Mouse (Mus musculus) limb, embryonic 14.5 days (tissue): Measurements from ENCODE around the gene Dctn1. TPM values are rescaled to one million over a fixed set of nuclear protein-coding genes. Genes with fewer than 3 reads are reported as not detected.

Experiments
- ATAC-seq: fragments of 200-750 bp; cut with Nextera tagmentation; 2 replicates; pipeline ENCODE4 v1.8.0; 2017; ENCODE audit warnings: low read depth, moderate number of reproducible peaks, moderate TSS enrichment; ENCODE audit not compliant: low FRiP score
- DNase-seq: peaks from one replicate; pipeline ENCODE4 v3.0.0-alpha.2; 2015; ENCODE audit warnings: low spot score
- H3K27ac ChIP-seq: fragments of 300-500 bp; sonication (generic); replicated peaks from 2 replicates; pipeline ENCODE4 v1.5.1; 2014; ENCODE audit warnings: low read depth, mild to moderate bottlenecking, low read length, moderate library complexity, mixed read lengths
- H3K27me3 ChIP-seq: fragments of 300-500 bp; sonication (generic); 2 replicates; pipeline ENCODE4 v1.6.1; 2014; ENCODE audit warnings: low read length, mixed read lengths; ENCODE audit not compliant: control insufficient read depth, insufficient read depth
- H3K36me3 ChIP-seq: fragments of 300-500 bp; sonication (generic); 2 replicates; pipeline ENCODE4 v1.6.1; 2014; ENCODE audit warnings: mild to moderate bottlenecking, low read length, moderate library complexity, mixed read lengths; ENCODE audit not compliant: control insufficient read depth, insufficient read depth
- H3K4me1 ChIP-seq: fragments of 300-500 bp; sonication (generic); 2 replicates; pipeline ENCODE4 v1.6.1; 2014; ENCODE audit warnings: antibody characterized with exemption, low read length, mixed read lengths; ENCODE audit not compliant: control insufficient read depth, insufficient read depth
- H3K4me2 ChIP-seq: fragments of 300-500 bp; sonication (generic); replicated peaks from 2 replicates; pipeline ENCODE4 v1.6.1; 2014; ENCODE audit warnings: low read depth, mild to moderate bottlenecking, low read length, moderate library complexity; ENCODE audit not compliant: severe bottlenecking
- H3K4me3 ChIP-seq: fragments of 300-500 bp; sonication (generic); replicated peaks from 2 replicates; pipeline ENCODE4 v1.5.1; 2014; ENCODE audit warnings: low read length
- H3K9ac ChIP-seq: fragments of 300-500 bp; sonication (generic); 2 replicates; pipeline ENCODE4 v1.6.1; 2014; ENCODE audit warnings: mild to moderate bottlenecking, low read depth, low read length, moderate library complexity; ENCODE audit not compliant: severe bottlenecking
- H3K9me3 ChIP-seq: fragments of 300-500 bp; sonication (generic); 2 replicates; pipeline ENCODE4 v1.6.1; 2016; ENCODE audit warnings: low read length; ENCODE audit not compliant: control insufficient read depth
- POLR2A ChIP-seq: fragments of 200-500 bp; IDR thresholded peaks from 2 replicates; pipeline ENCODE4 v1.8.0; 2012; ENCODE audit warnings: inconsistent platforms, mild to moderate bottlenecking, moderate library complexity, borderline replicate concordance; ENCODE audit not compliant: insufficient read depth, insufficient read length; ENCODE audit errors: extremely low read depth
- WGBS: fragments of 180-500 bp; shearing (Covaris S2); extraction: QIAGEN DNeasy Blood & Tissue Kit; methylation state at CpG from one replicate; pipeline ENCODE4 v1.1.7; 2014; 5-methylcytosine and 5-hydroxymethylcytosine counted together
- polyA plus RNA-seq, 2 experiments: library from polyadenylated mRNA; depleted of rRNA in 1 of 2; stranded (reverse) in 1 of 2; unstranded in 1 of 2; fragments of >200 nt; fragmentation: Nextera tagmentation in 1 of 2; extraction: Ambion mirVana in 1 of 2; gene quantifications; 2 replicates each; pipeline versions ENCODE4 v1.2.1 to v1.2.3; 2012 to 2014

Dctn1 gene
- polyA plus RNA-seq, 2 experiments, result 82.0 to 128 TPM

GRCm38 (mm10) chr6:83208050-83208400, 42.3 kb downstream of the Dctn1 start:
- no peak for DNase-seq
- no peak for TF ChIP-seq POLR2A

GRCm38 (mm10) chr6:83210495-83210894, 44.8 kb downstream of the Dctn1 start:
- DNase-seq, result peak; percentile 49

More at GRCm38 (mm10) chr6:83208050-83208400, 42.3 kb downstream of the Dctn1 start:
- H3K4me1 ChIP-seq, result peaks cover 3% of the 10 kb centered on the region; the same call in 1 of the 2 replicates
- H3K4me3 ChIP-seq, result no peak overlapping the region
- H3K9me3 ChIP-seq, result no peaks in the 10 kb centered on the region
- no peaks in the 10 kb centered on the region for H3K27me3 ChIP-seq
- H3K4me2 ChIP-seq, result no peak overlapping the region
- no peak for ATAC-seq
- H3K36me3 ChIP-seq, result no peaks in the 10 kb centered on the region
- WGBS, result 77% methylated on average over 2 of the region's 2 CpGs
- no peak overlapping the region for H3K9ac ChIP-seq
- H3K27ac ChIP-seq, result no peak overlapping the region

GRCm38 (mm10) chr6:83211526-83211925, 45.8 kb downstream of the Dctn1 start:
- Histone ChIP-seq H3K9me3 (no peaks in the 10 kb centered on the region), H3K27ac (no peak overlapping the region), H3K4me2 (no peak overlapping the region), H3K36me3 (no peaks in the 10 kb centered on the region), H3K27me3 (no peaks in the 10 kb centered on the region), H3K9ac (no peak overlapping the region), H3K4me1 (peaks cover 3% of the 10 kb centered on the region; the same call in 1 of the 2 replicates), H3K4me3 (no peak overlapping the region)
- no peak for TF ChIP-seq POLR2A
- ATAC-seq (no peak), DNase-seq (no peak)
- 32% methylated on average over 5 of the region's 5 CpGs for WGBS

More at GRCm38 (mm10) chr6:83210495-83210894, 44.8 kb downstream of the Dctn1 start:
- Histone ChIP-seq H3K36me3 (no peaks in the 10 kb centered on the region), H3K27ac (no peak overlapping the region), H3K4me3 (no peak overlapping the region), H3K27me3 (no peaks in the 10 kb centered on the region), H3K4me2 (no peak overlapping the region), H3K4me1 (peaks cover 3% of the 10 kb centered on the region; the same call in 1 of the 2 replicates), H3K9me3 (no peaks in the 10 kb centered on the region), H3K9ac (no peak overlapping the region)
- TF ChIP-seq POLR2A, result no peak
- 37% methylated on average over 2 of the region's 2 CpGs for WGBS
- no peak for ATAC-seq

GRCm38 (mm10) chr6:83215002-83215666, 49.4 kb downstream of the Dctn1 start:
- Histone ChIP-seq H3K9ac (no peak overlapping the region), H3K27me3 (no peaks in the 10 kb centered on the region), H3K9me3 (no peaks in the 10 kb centered on the region), H3K4me1 (peaks cover 3% of the 10 kb centered on the region; the same call in 1 of the 2 replicates), H3K4me3 (no peak overlapping the region), H3K4me2 (no peak overlapping the region; the same call in 1 of the 2 replicates), H3K27ac (no peak overlapping the region), H3K36me3 (no peaks in the 10 kb centered on the region)
- 13% methylated on average over 7 of the region's 7 CpGs for WGBS
- no peak for TF ChIP-seq POLR2A
- ATAC-seq, result peak; percentile 88
- peak; percentile 83 for DNase-seq

- TF ChIP-seq POLR2A, result no peak
- Histone ChIP-seq H3K27ac (no peak within 1 kb of the TSS), H3K9me3 (no peaks in the 10 kb centered on the region), H3K9ac (no peak within 1 kb of the TSS), H3K4me3 (no peak within 1 kb of the TSS), H3K4me2 (no peak within 1 kb of the TSS), H3K36me3 (no peaks in the 10 kb centered on the region), H3K27me3 (no peaks in the 10 kb centered on the region), H3K4me1 (no peaks in the 10 kb centered on the region)
- DNase-seq (no peak), ATAC-seq (no peak)
- 81% methylated on average over 3 of the region's 3 CpGs for WGBS
Measured at GRCm38 (mm10) chr6:83219814-83220213, 54.1 kb downstream of the Dctn1 start, which contains the start of gene Slc4a5. Slc4a5 (plus strand) TSS chr6:83219828.
